Mouse (Mus musculus): ENCODE results near the gene Cpe.
A peak's percentile ranks its signal among the peaks of the same experiment; 100 is the strongest.

Cpe gene

DNA sequence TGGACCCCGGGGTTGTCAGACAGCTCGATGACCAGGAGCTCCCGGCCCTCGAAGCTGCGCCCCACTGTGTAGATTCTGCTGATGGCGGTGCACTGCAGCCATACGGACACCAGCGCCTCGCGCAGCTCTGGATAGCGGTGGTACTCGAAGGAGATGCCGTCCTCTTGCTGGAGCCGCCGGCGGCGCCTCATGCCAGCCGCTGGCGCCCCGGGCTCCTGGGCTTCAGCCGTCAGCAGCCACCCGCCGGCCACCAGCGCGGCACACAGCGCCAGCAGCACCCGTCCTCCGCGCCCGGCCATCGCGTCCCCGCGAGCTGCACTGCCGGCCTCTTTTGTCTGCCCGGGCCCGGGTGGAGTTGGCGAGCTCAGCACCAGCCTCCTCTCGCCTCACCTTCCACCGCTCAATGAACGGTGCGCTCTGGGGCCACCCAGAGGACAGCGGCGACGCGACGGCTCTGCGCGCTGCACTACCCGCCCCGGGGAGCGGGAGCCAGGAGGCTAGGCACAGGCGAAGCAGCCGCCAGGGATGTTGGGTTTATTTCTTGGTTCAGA lies at the start of gene Cpe:
Gene Cpe, minus strand, starts transcription at position 404 of the 551 bp plus-strand sequence.
- DNase-seq: peak; percentile 59

DNA sequence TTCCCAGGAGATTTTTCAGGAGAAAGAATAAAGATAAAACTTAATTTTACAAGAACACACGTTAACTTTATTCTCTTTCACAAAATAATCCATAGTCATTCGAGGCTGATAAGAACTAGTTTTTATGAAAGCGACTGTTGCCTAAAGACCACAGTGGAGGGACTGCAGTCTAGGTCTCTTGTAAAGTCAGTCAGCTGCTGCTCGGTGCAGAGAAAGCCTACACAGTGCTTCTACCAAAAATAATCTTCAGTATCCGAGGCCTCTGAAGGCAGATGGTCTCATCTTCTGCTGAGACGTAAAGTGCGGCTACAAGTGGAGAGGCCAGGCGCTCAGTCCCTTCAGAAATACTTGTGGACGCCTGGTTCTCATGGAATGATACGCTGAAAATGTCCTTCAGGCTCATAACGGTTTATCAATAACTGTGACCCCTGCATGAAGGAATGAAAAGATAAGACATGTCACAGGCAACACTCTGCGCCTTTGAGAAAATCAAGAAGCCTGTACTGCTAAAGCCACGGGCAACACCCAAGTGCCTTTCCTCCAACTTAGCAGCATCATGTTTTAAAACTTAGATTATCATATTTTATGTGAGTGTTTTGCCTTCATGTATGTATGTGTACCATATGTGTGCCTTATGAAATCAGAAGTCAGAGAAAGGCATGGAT lies 47.8 kb upstream of the Cpe start:
- no peak for DNase-seq

- DNase-seq: no peak
Measured at GRCm38 (mm10) chr8:64738916-64739315, 46.1 kb upstream of the Cpe start.

DNA sequence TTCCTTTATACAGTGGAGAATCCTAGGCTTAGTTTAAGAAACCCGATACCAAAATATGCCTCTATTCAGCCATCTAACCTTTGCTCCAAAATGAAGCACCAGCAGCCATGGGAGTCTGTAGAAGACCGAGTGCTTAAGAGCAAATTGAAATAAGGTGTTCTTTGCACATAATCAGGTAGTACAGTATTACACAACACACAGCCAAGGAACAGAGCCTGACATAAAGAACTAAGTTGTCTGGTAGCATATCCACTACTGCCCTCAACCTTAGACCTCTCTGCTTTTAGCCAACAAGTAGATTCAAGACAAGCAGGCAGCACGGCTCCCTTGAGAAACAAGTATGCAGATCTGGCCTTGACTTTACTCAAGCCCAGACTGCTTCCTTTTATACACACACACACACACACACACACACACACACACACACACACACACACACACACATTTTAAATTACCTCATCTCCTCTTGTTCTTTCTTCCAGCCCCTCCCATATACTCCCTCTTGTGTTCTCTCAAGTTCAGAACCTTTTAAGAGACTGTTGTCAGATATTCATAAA lies 44.0 kb upstream of the Cpe start:
- DNase-seq: no peak

DNA sequence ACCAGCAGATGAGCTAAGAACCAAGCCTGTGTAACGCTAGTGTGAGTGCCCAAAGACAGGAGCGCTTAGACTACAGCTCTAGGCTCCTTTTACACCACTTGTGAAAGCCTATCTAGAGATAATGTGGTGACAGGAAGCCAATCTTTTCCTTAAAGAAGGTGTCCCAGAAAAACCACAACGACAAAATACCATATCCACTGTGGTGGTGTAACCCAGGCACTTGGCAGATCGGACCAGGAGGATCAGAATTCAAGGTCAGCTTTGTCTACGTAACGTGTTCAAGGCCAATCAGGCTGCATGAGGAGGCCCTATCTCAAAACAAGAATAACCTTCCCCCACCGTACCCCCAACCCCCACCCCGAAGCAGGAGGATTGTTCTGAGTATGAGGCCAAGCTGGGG lies 42.3 kb upstream of the Cpe start:
- no peak for DNase-seq

DNA sequence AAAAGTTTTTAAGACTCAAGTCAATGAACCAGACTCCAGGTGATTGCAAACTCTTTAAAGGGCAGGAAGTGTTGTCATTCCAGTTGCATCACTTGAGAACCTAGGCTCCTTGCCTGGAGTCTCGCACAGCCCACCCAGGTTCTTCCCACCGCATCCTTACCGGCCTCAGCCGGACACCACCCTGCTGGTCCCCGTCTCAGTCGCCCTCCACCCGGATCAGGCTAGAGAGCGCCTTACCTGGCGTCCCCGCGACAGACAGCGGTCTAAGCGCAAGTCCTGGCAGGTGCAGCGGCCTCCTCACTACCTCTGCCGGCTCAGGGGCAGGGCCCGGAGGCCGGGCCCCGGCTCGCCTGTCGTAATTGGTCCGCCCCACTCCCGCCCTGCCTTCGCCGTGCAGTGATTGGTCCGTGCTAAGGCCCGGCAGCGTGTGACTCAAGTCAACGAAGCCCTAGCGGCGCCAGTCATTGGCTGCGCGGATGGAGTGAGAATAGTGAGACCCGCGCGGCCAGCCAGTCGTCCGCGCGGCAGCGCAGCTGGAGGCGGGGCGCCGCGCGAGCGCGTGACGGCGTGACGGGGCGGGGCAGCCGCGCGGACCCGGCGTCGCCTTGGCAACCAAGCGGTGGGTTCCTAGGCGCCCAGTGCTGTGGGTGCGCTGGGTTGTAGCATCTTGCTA lies 40.6 kb upstream of the Cpe start, which contains the start of gene Msmo1:
Gene Msmo1, minus strand, starts transcription at position 522 of the 673 bp plus-strand sequence.
- DNase-seq: peak; percentile 98

GRCm38 (mm10) chr8:64732596-64732995 lies 39.7 kb upstream of the Cpe start:
- DNase-seq: no peak

- no peak for DNase-seq
Measured at GRCm38 (mm10) chr8:64728156-64728555, 35.3 kb upstream of the Cpe start.

DNA sequence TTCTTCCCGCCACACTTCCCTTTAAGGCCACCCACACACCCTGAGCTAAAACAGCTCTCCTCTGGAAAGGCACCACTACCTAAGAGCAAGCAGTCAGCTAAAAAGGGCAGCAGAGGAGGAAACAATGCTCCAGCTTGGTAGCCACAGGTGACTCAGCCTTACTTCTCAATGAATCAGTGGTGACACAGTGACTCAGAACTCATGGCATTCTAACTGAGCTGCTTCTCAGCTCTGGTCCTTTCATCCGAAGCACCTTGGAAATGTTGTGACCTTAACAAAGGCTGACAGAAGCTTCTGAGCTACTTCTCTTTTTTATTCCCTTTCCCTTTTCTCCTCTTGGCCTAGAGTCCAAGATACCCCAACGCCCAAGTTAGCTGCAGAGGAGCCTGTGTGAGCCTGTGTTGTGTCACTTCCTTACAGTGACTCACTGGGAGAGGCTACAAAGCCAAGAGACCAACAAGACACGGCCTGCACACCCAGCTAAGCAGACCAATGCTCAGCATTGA lies 33.4 kb upstream of the Cpe start:
- DNase-seq: no peak

GRCm38 (mm10) chr8:64723206-64723605 lies 30.4 kb upstream of the Cpe start:
- no peak for DNase-seq

DNA sequence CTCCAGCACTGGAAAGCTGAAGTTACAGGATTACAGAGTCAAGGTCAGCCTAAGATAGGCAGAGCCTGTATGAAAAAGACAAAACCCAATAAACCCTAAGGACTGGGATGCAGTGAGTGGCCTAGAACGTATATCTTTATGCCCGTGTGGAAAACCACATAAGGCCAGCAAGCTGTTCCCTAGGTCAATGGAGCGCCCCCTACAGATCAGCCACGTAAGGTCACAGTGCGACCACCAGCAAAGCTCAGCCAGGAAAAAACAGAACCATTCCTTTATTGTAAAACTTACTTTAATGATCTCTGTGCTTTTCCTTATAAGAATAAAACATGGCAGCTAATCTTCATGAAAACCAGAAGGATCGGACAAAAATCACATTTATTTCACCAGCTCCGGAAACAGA lies 25.0 kb upstream of the Cpe start:
- DNase-seq: no peak

DNA sequence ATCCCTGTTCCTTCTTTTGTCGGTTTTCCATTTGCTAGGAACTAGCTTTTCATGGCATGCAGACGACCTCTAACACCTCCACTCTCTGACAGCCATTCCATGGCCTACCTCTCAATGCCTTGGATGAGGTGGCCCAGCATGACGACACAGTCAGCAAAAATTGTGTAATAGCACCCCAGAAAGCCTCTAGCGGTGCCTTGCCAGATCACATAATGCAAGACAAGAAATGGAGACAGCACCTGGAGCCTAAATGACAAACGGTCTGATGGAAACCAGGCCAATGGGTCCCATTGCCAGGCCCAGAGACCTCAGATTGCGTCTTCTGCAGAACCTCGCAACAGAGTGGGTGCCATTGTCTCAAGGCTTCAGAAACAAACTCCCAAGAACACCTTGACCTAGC lies 19.6 kb upstream of the Cpe start:
- no peak for DNase-seq

DNA sequence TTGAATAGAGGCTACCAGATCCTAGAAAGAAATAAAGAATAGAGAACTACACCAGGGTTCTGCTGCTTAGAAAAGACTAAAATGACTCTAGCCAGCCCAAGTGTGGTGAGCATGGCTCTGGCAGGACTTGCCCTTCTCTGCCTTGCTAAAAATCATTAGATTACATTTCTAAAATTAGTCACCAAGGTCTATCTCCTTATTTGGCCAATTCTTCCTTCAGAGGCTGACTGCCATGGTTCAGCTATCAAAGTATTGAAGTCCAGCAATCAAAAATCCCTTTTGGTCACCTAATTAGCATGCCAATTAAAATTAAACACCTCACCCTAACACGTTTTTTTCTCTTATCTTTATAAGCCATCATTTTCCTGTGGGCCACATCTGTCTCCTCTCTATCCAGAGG lies 18.7 kb upstream of the Cpe start:
- DNase-seq: no peak

DNA sequence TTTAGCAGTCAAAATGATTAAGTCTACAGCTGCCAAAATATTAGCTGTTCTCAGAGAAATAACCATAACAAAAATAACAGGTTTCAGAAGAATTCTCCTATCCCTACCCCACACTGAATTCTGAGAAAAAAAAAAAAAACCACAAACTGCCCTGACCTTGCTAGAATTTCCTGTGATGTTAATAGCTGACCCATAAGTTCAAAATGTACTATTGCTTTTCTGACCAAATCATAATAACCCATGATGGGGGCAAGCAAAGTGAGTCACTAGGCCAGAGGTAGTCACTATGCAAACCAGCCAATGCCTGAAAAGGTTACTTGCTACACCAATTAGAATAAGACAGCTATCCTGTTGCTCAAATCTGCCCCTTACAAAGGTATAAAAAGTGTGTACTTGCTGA lies 14.6 kb upstream of the Cpe start:
- no peak for DNase-seq

GRCm38 (mm10) chr8:64703191-64703590 lies 10.3 kb upstream of the Cpe start:
- DNase-seq: no peak

DNA sequence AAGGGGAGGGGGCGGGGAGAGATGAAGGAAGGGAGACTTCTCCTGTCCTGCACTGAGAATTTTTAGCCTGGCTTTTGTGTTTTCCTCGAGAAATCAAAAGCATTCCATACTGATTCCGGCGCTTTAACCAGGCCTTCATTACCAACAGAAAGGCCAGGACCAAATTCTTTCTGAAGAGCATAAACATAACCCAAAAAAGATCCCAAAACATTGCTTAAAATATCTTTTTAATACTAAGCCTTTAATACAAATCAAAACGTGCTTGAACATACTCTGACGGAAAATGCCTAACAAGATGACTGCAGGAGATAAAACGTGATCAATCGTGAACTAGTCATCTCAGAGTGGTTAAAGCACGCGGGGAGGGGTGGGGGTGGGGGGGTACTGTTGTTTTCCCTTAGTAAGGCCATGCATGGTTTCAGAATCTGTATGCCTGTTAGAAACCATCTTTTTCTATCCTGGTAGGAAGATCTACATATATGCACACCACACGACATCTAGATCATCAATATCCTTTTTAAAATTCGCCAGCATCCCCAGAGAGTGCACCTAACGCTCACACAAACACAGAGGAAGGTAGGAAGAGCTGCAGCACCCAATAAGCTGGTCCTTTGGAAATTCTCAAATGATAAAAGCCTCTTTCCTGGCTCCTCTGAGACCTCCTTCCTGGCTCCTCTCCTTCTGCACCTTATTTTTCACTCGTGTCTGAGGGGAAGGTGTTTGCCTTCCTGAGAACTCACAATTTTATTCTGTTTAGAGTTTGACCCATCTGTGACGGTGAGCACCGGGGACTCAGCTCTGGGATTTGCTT lies 1.1 kb downstream of the Cpe start:
- no peak for DNase-seq

- DNase-seq: no peak
Measured at GRCm38 (mm10) chr8:64690845-64691244, 2.0 kb downstream of the Cpe start.

GRCm38 (mm10) chr8:64690306-64690705 lies 2.5 kb downstream of the Cpe start:
- DNase-seq: no peak

- no peak for DNase-seq
Measured at GRCm38 (mm10) chr8:64688741-64689140, 4.1 kb downstream of the Cpe start.

DNA sequence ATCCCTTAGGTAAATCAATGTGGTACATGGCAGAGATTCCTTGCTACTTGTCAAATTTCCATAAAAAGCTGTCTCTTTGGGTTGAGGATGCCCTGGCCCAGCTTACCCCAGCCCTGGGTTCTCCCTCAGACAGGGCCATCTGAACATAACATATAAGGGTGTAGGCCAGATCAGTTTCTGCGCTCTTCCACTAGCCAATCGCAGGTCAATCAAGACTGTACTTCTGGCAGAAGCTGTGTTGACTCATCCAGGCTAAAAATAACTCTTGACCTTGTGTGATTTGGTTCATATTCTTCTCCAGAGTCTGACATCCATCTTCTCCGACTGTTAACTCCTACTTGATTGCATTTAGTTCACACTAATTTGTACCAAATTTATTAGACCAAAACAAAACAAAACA lies 4.7 kb downstream of the Cpe start:
- no peak for DNase-seq

DNA sequence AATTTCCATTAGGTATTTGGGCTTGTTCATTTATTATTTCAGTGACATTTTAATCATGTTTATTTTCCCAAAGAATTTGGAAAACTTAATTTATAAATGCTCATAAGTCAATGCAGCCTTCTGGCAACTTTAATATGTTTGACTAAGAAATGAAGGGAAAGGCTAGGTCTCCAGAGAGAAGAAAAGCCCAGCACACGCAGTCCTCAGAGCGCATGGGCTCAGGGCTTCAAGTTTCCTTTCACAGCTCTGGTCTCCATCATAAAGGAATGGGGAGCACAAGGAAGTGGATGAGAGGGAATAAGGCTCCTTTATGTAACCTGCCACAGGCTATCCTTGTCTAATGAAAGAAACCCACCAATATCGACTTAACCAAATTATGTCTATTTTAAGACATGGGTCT lies 10.4 kb downstream of the Cpe start:
- DNase-seq: no peak

- DNase-seq: no peak
Measured at GRCm38 (mm10) chr8:64676381-64676780, 16.5 kb downstream of the Cpe start.

DNA sequence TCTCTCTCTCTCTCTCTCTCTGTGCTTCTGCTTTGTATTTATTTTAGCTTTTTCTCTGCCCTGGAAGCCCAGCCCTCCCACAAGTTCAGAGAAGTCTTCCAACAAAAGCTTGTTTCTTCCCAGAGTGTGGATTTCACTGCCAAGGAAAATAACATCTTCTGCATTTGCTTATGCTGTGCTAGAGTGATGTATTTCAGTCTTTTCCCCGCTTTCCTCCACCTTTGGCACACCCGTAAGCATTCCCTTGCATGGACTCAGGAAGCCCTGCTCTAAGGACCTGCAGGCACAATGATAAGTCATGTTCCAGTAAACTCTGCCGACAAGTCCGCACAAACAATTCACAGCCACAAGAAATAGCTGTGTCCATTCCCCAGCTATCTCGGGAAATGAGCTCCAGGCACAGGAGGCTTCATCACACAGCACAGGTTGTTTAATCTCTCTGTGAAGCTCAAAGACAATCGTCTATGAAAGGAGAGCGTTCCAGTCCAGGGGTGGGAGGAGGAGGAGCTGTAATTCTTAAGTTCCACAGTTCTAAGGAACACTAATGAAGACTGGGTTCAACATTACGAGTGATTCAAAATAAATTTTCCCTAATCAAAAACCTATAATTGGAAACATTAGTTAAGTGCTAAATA lies 17.8 kb downstream of the Cpe start:
- no peak for DNase-seq

Measured in lung, postnatal 10 days (tissue).